Comparison of ENCODE assay signal across 19 mouse cellular contexts in the genomic region with DNA sequence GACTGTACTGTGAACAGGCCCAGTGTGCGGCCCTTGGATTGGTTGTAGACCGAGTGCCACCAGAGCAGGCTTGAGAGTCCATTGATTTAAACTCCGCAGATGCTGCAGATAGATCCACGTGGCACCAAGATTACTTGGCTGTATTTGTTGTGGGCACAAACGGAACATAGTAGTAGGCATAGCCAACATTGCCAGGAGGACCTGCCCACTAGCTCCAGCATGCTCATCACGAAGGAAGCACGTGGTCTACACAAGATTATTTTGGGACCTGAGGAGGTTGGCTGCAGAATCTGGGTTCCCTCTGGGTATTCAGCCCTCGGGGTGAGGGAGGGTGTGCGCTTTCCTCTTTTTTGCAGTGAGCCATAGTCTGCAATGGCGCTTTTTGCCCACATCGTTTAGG. TPM values are rescaled to one million over a fixed set of nuclear protein-coding genes. Genes with fewer than 3 reads are reported as not detected.
A peak's percentile ranks its signal among the peaks of the same experiment; 100 is the strongest.
DNase-seq lines count a peak whose midpoint lies in the region; ATAC-seq lines count a peak whose summit lies in the region.
"Had no signal": no experiment of that assay in that cellular context is flagged by ENCODE, and none has a peak within 500 bp of the region (broad histone marks: within the 10 kb centered on the region; RNA-seq: fewer than 3 reads in every experiment).

No protein-coding gene starts in this region.

- no peaks in the 10 kb centered on the region for H3K9me3 ChIP-seq in embryonic facial prominence, embryonic 15.5 days (replicated peaks)
- H3K9me3 ChIP-seq in embryonic facial prominence, embryonic 10.5 days, result no peaks in the 10 kb centered on the region
- H3K9me3 ChIP-seq: heart, embryonic 15.5 days; neural tube, embryonic 15.5 days; stomach, embryonic 15.5 days had no signal

- H3K4me1 ChIP-seq in embryonic facial prominence, embryonic 15.5 days, result peaks cover 28% of the 10 kb centered on the region
- peaks cover 18% of the 10 kb centered on the region for H3K4me1 ChIP-seq in embryonic facial prominence, embryonic 10.5 days

- H3K4me2 ChIP-seq in embryonic facial prominence, embryonic 15.5 days (replicated peaks), result no peak overlapping the region
- H3K4me2 ChIP-seq: heart, embryonic 15.5 days; hindbrain, embryonic 14.5 days; neural tube, embryonic 15.5 days; stomach, embryonic 15.5 days had no signal

- no peak overlapping the region for H3K9ac ChIP-seq in embryonic facial prominence, embryonic 15.5 days
- H3K9ac ChIP-seq: heart, embryonic 15.5 days; hindbrain, embryonic 14.5 days; neural tube, embryonic 15.5 days; stomach, embryonic 15.5 days had no signal

- intact Hi-C loops in left cerebral cortex, postnatal 25 days (cut with DNase I), result loop anchor here (5.0 kb wide), 2 partner anchors 35 to 185 kb away; a partner anchor contains a TSS

- no peak for DNase-seq in embryonic facial prominence, embryonic 10.5 days (ENCODE audit: low spot score)
- peak; percentile 70 to 73 for DNase-seq in right cerebral cortex, adult 2 months (ENCODE audit: low spot score in 2 of 2)
- no peak for DNase-seq in right cerebral cortex, postnatal 14 days
- DNase-seq in left cerebral cortex, postnatal 25 days (ENCODE audit: low spot score in 2 of 2), result peak; percentile 63 to 95
- no peak for DNase-seq in cerebellum, adult 9-10 months
- no peak for DNase-seq in urinary bladder, postnatal 14 days (ENCODE audit: low spot score)
- DNase-seq: cerebellum, adult 2 months; embryo, embryonic 11 days; kidney, postnatal 25 days; lung, adult 2 months; thymus, postnatal 36 days had no signal

- H3K36me3 ChIP-seq in embryonic facial prominence, embryonic 15.5 days, result peaks cover 8% of the 10 kb centered on the region; the same call in 1 of the 2 replicates
- H3K36me3 ChIP-seq in embryonic facial prominence, embryonic 10.5 days (replicated peaks), result peaks cover 54% of the 10 kb centered on the region
- H3K36me3 ChIP-seq: stomach, embryonic 15.5 days had no signal

- WGBS in embryonic facial prominence, embryonic 15.5 days, result 86% methylated on average over 11 of the region's 11 CpGs
- WGBS in embryonic facial prominence, embryonic 10.5 days, result 94% methylated on average over 11 of the region's 11 CpGs

- no peaks in the 10 kb centered on the region for H3K27me3 ChIP-seq in embryonic facial prominence, embryonic 15.5 days
- no peaks in the 10 kb centered on the region for H3K27me3 ChIP-seq in embryonic facial prominence, embryonic 10.5 days (replicated peaks; ENCODE audit: low read depth, poor library complexity, severe bottlenecking)
- H3K27me3 ChIP-seq: heart, embryonic 15.5 days; neural tube, embryonic 15.5 days; Patski; stomach, embryonic 15.5 days had no signal

- H3K27ac ChIP-seq in embryonic facial prominence, embryonic 15.5 days (replicated peaks), result 0 out of 2 replicates have a peak overlapping the region, but pooled peaks have one; percentile 5
- no peak overlapping the region for H3K27ac ChIP-seq in embryonic facial prominence, embryonic 10.5 days (replicated peaks)
- H3K27ac ChIP-seq: heart, embryonic 15.5 days; hindbrain, embryonic 14.5 days; neural tube, embryonic 15.5 days; stomach, embryonic 15.5 days had no signal

- no peak overlapping the region for H3K4me3 ChIP-seq in embryonic facial prominence, embryonic 15.5 days (replicated peaks)
- no peak overlapping the region for H3K4me3 ChIP-seq in embryonic facial prominence, embryonic 10.5 days
- H3K4me3 ChIP-seq: heart, embryonic 15.5 days; neural tube, embryonic 15.5 days; stomach, embryonic 15.5 days had no signal

- no peak for ATAC-seq in embryonic facial prominence, embryonic 15.5 days (ENCODE audit: insufficient number of reproducible peaks, low FRiP score, low TSS enrichment, low read depth)
- no peak for ATAC-seq in granulocyte monocyte progenitor cell, adult 5-6 weeks (replicated peaks; ENCODE audit: poor library complexity, severe bottlenecking)
- ATAC-seq: intestine, postnatal 0 days; Patski had no signal

RNA-seq across cellular contexts. Expression of a gene that starts 12.0 kb away (rescaled TPM):
- 51.3 and 52.3 TPM in 2 replicates for polyA plus RNA-seq in embryonic facial prominence, embryonic 15.5 days (2015; fragmentation: Nextera tagmentation; extraction: Ambion mirVana)
- polyA plus RNA-seq in embryonic facial prominence, embryonic 10.5 days (2016; fragmentation: Nextera tagmentation; extraction: Ambion mirVana), result 86.2 and 94.3 TPM in 2 replicates
- total RNA-seq in left cerebral cortex, postnatal 25 days (2021), result 10 to 100 TPM; 61.1 to 61.6 TPM
- total RNA-seq in granulocyte monocyte progenitor cell, adult 5-6 weeks (2014; fragmentation: Nextera tagmentation), result 8.8 and 14.0 TPM in 2 replicates
- total RNA-seq in granulocyte monocyte progenitor cell, adult 5-6 weeks (2017), result 14.1 and 17.4 TPM in 2 replicates

RNA-seq across cellular contexts. Expression of a gene that starts 29.6 kb away (rescaled TPM):
- 557 and 581 TPM in 2 replicates for polyA plus RNA-seq in embryonic facial prominence, embryonic 15.5 days (2015; fragmentation: Nextera tagmentation; extraction: Ambion mirVana)
- 895 and 901 TPM in 2 replicates for polyA plus RNA-seq in embryonic facial prominence, embryonic 10.5 days (2016; fragmentation: Nextera tagmentation; extraction: Ambion mirVana)
- 10 to 100 TPM; 52.5 to 71.7 TPM for total RNA-seq in left cerebral cortex, postnatal 25 days (2021)
- total RNA-seq in granulocyte monocyte progenitor cell, adult 5-6 weeks (2014; fragmentation: Nextera tagmentation), result 112 and 114 TPM in 2 replicates
- 92.2 and 128 TPM in 2 replicates for total RNA-seq in granulocyte monocyte progenitor cell, adult 5-6 weeks (2017)

RNA-seq across cellular contexts. Expression of a gene that starts 34.9 kb away (rescaled TPM):
- 2.1 and 2.3 TPM in 2 replicates for polyA plus RNA-seq in embryonic facial prominence, embryonic 15.5 days (2015; fragmentation: Nextera tagmentation; extraction: Ambion mirVana)
- 0.80 and 0.85 TPM in 2 replicates for polyA plus RNA-seq in embryonic facial prominence, embryonic 10.5 days (2016; fragmentation: Nextera tagmentation; extraction: Ambion mirVana)
- total RNA-seq in left cerebral cortex, postnatal 25 days (2021), result 1 to 10 TPM; 1.5 to 2.2 TPM
- total RNA-seq in granulocyte monocyte progenitor cell, adult 5-6 weeks (2014; fragmentation: Nextera tagmentation), result not detected in 2 replicates
- not detected in 2 replicates for total RNA-seq in granulocyte monocyte progenitor cell, adult 5-6 weeks (2017)

RNA-seq across cellular contexts. Expression of a gene that starts 43.1 kb away (rescaled TPM):
- polyA plus RNA-seq in embryonic facial prominence, embryonic 15.5 days (2015; fragmentation: Nextera tagmentation; extraction: Ambion mirVana), result 12.8 and 21.1 TPM in 2 replicates
- 1.5 and 1.7 TPM in 2 replicates for polyA plus RNA-seq in embryonic facial prominence, embryonic 10.5 days (2016; fragmentation: Nextera tagmentation; extraction: Ambion mirVana)
- under 1 TPM; 0.85 to 0.96 TPM for total RNA-seq in left cerebral cortex, postnatal 25 days (2021)
- not detected in 2 replicates for total RNA-seq in granulocyte monocyte progenitor cell, adult 5-6 weeks (2014; fragmentation: Nextera tagmentation)
- total RNA-seq in granulocyte monocyte progenitor cell, adult 5-6 weeks (2017), result not detected in 2 replicates

Comparison
In these comparisons a context has a peak if more than half of its experiments do, and no peak if none do; other contexts are left out.
1. DNase-seq: peak in right cerebral cortex, adult 2 months (2 of 2) and left cerebral cortex, postnatal 25 days (2 of 2); none in embryonic facial prominence, embryonic 10.5 days (single experiment), right cerebral cortex, postnatal 14 days (single experiment), cerebellum, adult 9-10 months (single experiment) and urinary bladder, postnatal 14 days (single experiment).